Mouse (Mus musculus) retina, postnatal 1 day (tissue): ENCODE measurements at regions not wholly inside any gene's neighbourhood (a gene's known extent, or its start where the extent isn't known, plus 50 kb on each side); places are given as distances from the start of the nearest gene placed in this dataset.
A peak's percentile ranks its signal among the peaks of the same experiment; 100 is the strongest.

ENCODE experiments used
- DNase-seq: peaks from one replicate; pipeline ENCODE4 v3.0.0-alpha.2; 2012

- no peak for DNase-seq
Observed at GRCm38 (mm10) chr10:54993641-54994040, 917.2 kb upstream of the Man1a start.

- DNase-seq, result no peak
Observed at GRCm38 (mm10) chr10:54955900-54956299, 879.5 kb upstream of the Man1a start.

- peak; percentile 11 for DNase-seq
Observed at GRCm38 (mm10) chr10:54941195-54942062, 865.0 kb upstream of the Man1a start.

- DNase-seq, result peak; percentile 90
Observed at GRCm38 (mm10) chr10:54939514-54939913, 863.1 kb upstream of the Man1a start.
